Mouse (Mus musculus) hindbrain, embryonic 12.5 days (tissue): ENCODE data around the gene Olfr385. TPM values are rescaled to one million over a fixed set of nuclear protein-coding genes. Genes with fewer than 3 reads are reported as not detected.
"Not testable (repeated sequence)": the region's sequence is repeated elsewhere in the genome, so short reads cannot be mapped to it uniquely, and the experiment has no call there.

Experiments used
- ATAC-seq: fragments of 200-750 bp; cut with Nextera tagmentation; 2 replicates; pipeline ENCODE4 v1.8.0; 2017; ENCODE audit warnings: moderate TSS enrichment; ENCODE audit not compliant: low FRiP score
- H3K27ac ChIP-seq: fragments of 300-500 bp; sonication (generic); 2 replicates; pipeline ENCODE4 v1.5.1; 2016; ENCODE audit warnings: mild to moderate bottlenecking
- H3K27me3 ChIP-seq: fragments of 300-500 bp; sonication (generic); 2 replicates; pipeline ENCODE4 v1.6.1; 2016; ENCODE audit warnings: mild to moderate bottlenecking
- H3K36me3 ChIP-seq: fragments of 300-500 bp; sonication (generic); 2 replicates; pipeline ENCODE4 v1.6.1; 2016; ENCODE audit warnings: mild to moderate bottlenecking
- H3K4me1 ChIP-seq: fragments of 300-500 bp; sonication (generic); 2 replicates; pipeline ENCODE4 v1.6.1; 2016
- H3K4me2 ChIP-seq: fragments of 300-500 bp; sonication (generic); replicated peaks from 2 replicates; pipeline ENCODE4 v1.6.1; 2016; ENCODE audit warnings: mild to moderate bottlenecking
- H3K4me3 ChIP-seq: fragments of 300-500 bp; sonication (generic); 2 replicates; pipeline ENCODE4 v1.5.1; 2016; ENCODE audit warnings: mild to moderate bottlenecking
- H3K9ac ChIP-seq: fragments of 300-500 bp; sonication (generic); 2 replicates; pipeline ENCODE4 v1.6.1; 2016; ENCODE audit warnings: mild to moderate bottlenecking, moderate library complexity
- H3K9me3 ChIP-seq: fragments of 300-500 bp; sonication (generic); replicated peaks from 2 replicates; pipeline ENCODE4 v1.6.1; 2016; ENCODE audit warnings: mild to moderate bottlenecking
- WGBS: fragments of 180-500 bp; shearing (Covaris S2); methylation state at CpG from one replicate; pipeline ENCODE4 v1.1.7; 2016; 5-methylcytosine and 5-hydroxymethylcytosine counted together
- polyA plus RNA-seq: library from polyadenylated mRNA; unstranded; fragments of >200 nt; fragmentation: Nextera tagmentation; extraction: Ambion mirVana; gene quantifications from 2 replicates; pipeline ENCODE4 v1.2.1, GENCODE M21; 2016

Olfr385 gene
- not detected in 2 replicates for polyA plus RNA-seq

GRCm38 (mm10) chr11:73592908-73593307, at the start of gene Olfr385:
TSS of gene Olfr385 (minus strand) at chr11:73593008.
- Histone ChIP-seq H3K9me3 (peaks cover 4% of the 10 kb centered on the region; the same call in 1 of the 2 replicates), H3K4me3 (no peak within 1 kb of the TSS), H3K4me2 (no peak within 1 kb of the TSS), H3K36me3 (no peaks in the 10 kb centered on the region), H3K4me1 (no peaks in the 10 kb centered on the region), H3K27me3 (no peaks in the 10 kb centered on the region), H3K9ac (no peak within 1 kb of the TSS), H3K27ac (no peak within 1 kb of the TSS)
- no peak for ATAC-seq

- Histone ChIP-seq H3K9me3 (peaks cover 12% of the 10 kb centered on the region; the same call in 1 of the 2 replicates), H3K27ac (no peak within 1 kb of the TSS), H3K4me3 (no peak within 1 kb of the TSS), H3K36me3 (no peaks in the 10 kb centered on the region), H3K9ac (no peak within 1 kb of the TSS), H3K4me1 (no peaks in the 10 kb centered on the region), H3K4me2 (no peak within 1 kb of the TSS), H3K27me3 (no peaks in the 10 kb centered on the region)
- ATAC-seq = no peak
These were observed 5.5 kb upstream of the Olfr385 start, which contains the start of gene Olfr384 for GRCm38 (mm10) chr11:73598294-73598693. TSS of gene Olfr384 (plus strand) at chr11:73598594.

GRCm38 (mm10) chr11:73583188-73583587, 9.6 kb downstream of the Olfr385 start:
- not testable (repeated sequence) for H3K9me3 ChIP-seq

GRCm38 (mm10) chr11:73579871-73580270, 12.9 kb downstream of the Olfr385 start:
- Histone ChIP-seq H3K27ac (no peak overlapping the region), H3K36me3 (no peaks in the 10 kb centered on the region), H3K9ac (no peak overlapping the region), H3K4me2 (no peak overlapping the region), H3K4me3 (no peak overlapping the region), H3K27me3 (no peaks in the 10 kb centered on the region), H3K9me3 (peaks cover 10% of the 10 kb centered on the region; the same call in 1 of the 2 replicates), H3K4me1 (no peaks in the 10 kb centered on the region)
- ATAC-seq = no peak

More at GRCm38 (mm10) chr11:73583188-73583587, 9.6 kb downstream of the Olfr385 start:
- not testable (repeated sequence) for ATAC-seq, H3K36me3 ChIP-seq, H3K4me1 ChIP-seq, H3K4me2 ChIP-seq, H3K27me3 ChIP-seq, H3K27ac ChIP-seq, H3K4me3 ChIP-seq, H3K9ac ChIP-seq
- 65% methylated on average over 1 of the region's 1 CpGs for WGBS

Other genes starting within 250 kb of the Olfr385 start
- gene Olfr20, start 242.2 kb downstream of the Olfr385 start, polyA plus RNA-seq = not detected in 2 replicates
- not detected in 2 replicates for gene Olfr376, start 221.8 kb downstream of the Olfr385 start, polyA plus RNA-seq
- gene Olfr1, start 193.4 kb downstream of the Olfr385 start, polyA plus RNA-seq = not detected in 2 replicates
- not detected in 2 replicates for gene Olfr378, start 164.5 kb downstream of the Olfr385 start, polyA plus RNA-seq
- not detected in 2 replicates for gene Olfr380, start 135.5 kb downstream of the Olfr385 start, polyA plus RNA-seq
- not detected in 2 replicates for gene Olfr381, start 101.4 kb downstream of the Olfr385 start, polyA plus RNA-seq
- gene Olfr382, start 75.8 kb downstream of the Olfr385 start, polyA plus RNA-seq = not detected in 2 replicates
- not detected in 2 replicates for gene Olfr384, start 5.6 kb upstream of the Olfr385 start, polyA plus RNA-seq
- gene Zfp735, start 95.8 kb upstream of the Olfr385 start, polyA plus RNA-seq = not detected in 2 replicates
- not detected in 2 replicates for gene Olfr389, start 187.7 kb upstream of the Olfr385 start, polyA plus RNA-seq
- not detected in 2 replicates for gene Olfr390, start 190.0 kb upstream of the Olfr385 start, polyA plus RNA-seq
- gene Olfr391-ps, start 210.0 kb upstream of the Olfr385 start, polyA plus RNA-seq = not detected in 2 replicates
- not detected in 2 replicates for gene Olfr392, start 224.0 kb upstream of the Olfr385 start, polyA plus RNA-seq